Mouse (Mus musculus) embryo, embryonic 11 days (tissue): ENCODE results near the gene Pex11g.

Experiments used
- DNase-seq: peaks from one replicate; pipeline ENCODE4 v3.0.0-alpha.2; 2015

Pex11g gene

GRCm38 (mm10) chr8:3414639-3415190, 52.8 kb downstream of the Pex11g start:
- DNase-seq = no peak

GRCm38 (mm10) chr8:3412816-3413215, 54.7 kb downstream of the Pex11g start:
- DNase-seq = no peak

GRCm38 (mm10) chr8:3411901-3412301, 55.6 kb downstream of the Pex11g start:
- no peak for DNase-seq

GRCm38 (mm10) chr8:3411085-3411484, 56.4 kb downstream of the Pex11g start:
- DNase-seq = no peak

- no peak for DNase-seq
These were observed 60.1 kb downstream of the Pex11g start for GRCm38 (mm10) chr8:3407417-3407816.
